Comparison of ENCODE assay signal across 14 mouse cellular contexts in genomic region chrX:37908581-37908980, GRCm38 (mm10). TPM values are rescaled to one million over a fixed set of nuclear protein-coding genes. Genes with fewer than 3 reads are reported as not detected.
DNase-seq lines count a peak whose midpoint lies in the region; TF ChIP-seq lines count a peak whose summit lies in the region.
"Had no signal": no experiment of that assay in that cellular context is flagged by ENCODE, and none has a peak within 500 bp of the region (broad histone marks: within the 10 kb centered on the region; RNA-seq: fewer than 3 reads in every experiment).

No protein-coding gene starts in this region.

- in situ Hi-C loops in CH12.LX (cut with MboI; ENCODE audit: low pct_ligation_motif_present, low pct_unique_long_range_greater_than_20kb, low sequenced_read_pairs): loop anchor here (10.0 kb wide), 1 partner anchor 76 kb away; no protein-coding TSS in a partner anchor

- TF ChIP-seq EP300 in CH12.LX (IDR thresholded peaks at IDR 0.05; ENCODE audit: low read length): no peak

- H3K4me2 ChIP-seq in CH12.LX (ENCODE audit: insufficient read depth, low read depth, poor library complexity, severe bottlenecking): no peak overlapping the region
- H3K4me2 ChIP-seq: limb, embryonic 13.5 days had no signal

- 56% methylated on average over 7 of the region's 7 CpGs for WGBS in forebrain, embryonic 10.5 days

- peak; percentile 54 for TF ChIP-seq CTCF in layer of hippocampus, adult 2 months (conservative IDR thresholded peaks at IDR 0.05)
- TF ChIP-seq CTCF in CH12.LX (conservative IDR thresholded peaks at IDR 0.05 in 1 of 2, IDR thresholded peaks at IDR 0.05 in 1 of 2; ENCODE audit: low read depth in 2 of 2, low read length in 2 of 2): peak; percentile 8 to 64; a peak in 2 of 4 replicates

- no peaks in the 10 kb centered on the region for H3K27me3 ChIP-seq in CH12.LX (replicated peaks)
- H3K27me3 ChIP-seq in forebrain, embryonic 10.5 days (ENCODE audit: poor library complexity, severe bottlenecking): no peaks in the 10 kb centered on the region
- H3K27me3 ChIP-seq: limb, embryonic 13.5 days had no signal

- H3K9ac ChIP-seq in CH12.LX (ENCODE audit: insufficient read depth, low read depth): no peak overlapping the region
- H3K9ac ChIP-seq: limb, embryonic 13.5 days had no signal

- TF ChIP-seq RAD21 in CH12.LX (IDR thresholded peaks at IDR 0.05; ENCODE audit: low read depth, low read length): peak; percentile 5

- dilution Hi-C loops in CH12.LX (cut with MboI; ENCODE audit: extremely low pct_ligation_motif_present, extremely low pct_unique_long_range_greater_than_20kb, low sequenced_read_pairs): no loop called here

- no peak overlapping the region for H3K4me3 ChIP-seq in layer of hippocampus, adult 2 months
- H3K4me3 ChIP-seq in CH12.LX (replicated peaks in 1 of 3; ENCODE audit: low read depth in 2 of 3, low read length in 2 of 3, poor library complexity in 1 of 3): no peak overlapping the region
- no peak overlapping the region for H3K4me3 ChIP-seq in forebrain, embryonic 10.5 days
- H3K4me3 ChIP-seq: limb, embryonic 13.5 days had no signal

- peak; percentile 2 to 11 for DNase-seq in cerebellum, postnatal 10 days
- no peak for DNase-seq in cerebellum, adult 9-10 months
- no peak for DNase-seq in layer of hippocampus, adult 2 months (ENCODE audit: low spot score in 2 of 2)
- no peak for DNase-seq in layer of hippocampus, adult 9-10 months (ENCODE audit: low spot score)
- DNase-seq in CH12.LX (ENCODE audit: extremely low read depth): peak; percentile 12
- peak; percentile 5 for DNase-seq in embryo, embryonic 9.5 days (ENCODE audit: extremely low spot score)
- DNase-seq in urinary bladder, adult 18-20 months (ENCODE audit: low spot score in 2 of 2): no peak
- no peak for DNase-seq in forebrain, embryonic 10.5 days (ENCODE audit: extremely low spot score, low spot score)
- DNase-seq: cerebellum, adult 2 months; gastrocnemius, postnatal 10 days had no signal

- no peak for TF ChIP-seq POLR2A in CH12.LX (IDR thresholded peaks at IDR 0.05; ENCODE audit: low read depth, low read length)

- H3K9me3 ChIP-seq in CH12.LX (replicated peaks; ENCODE audit: low read length): no peaks in the 10 kb centered on the region
- no peaks in the 10 kb centered on the region for H3K9me3 ChIP-seq in forebrain, embryonic 10.5 days
- H3K9me3 ChIP-seq: limb, embryonic 13.5 days had no signal

- H3K36me3 ChIP-seq in CH12.LX (replicated peaks in 1 of 2; ENCODE audit: control insufficient read depth in 1 of 2, insufficient read depth in 1 of 2, low read length in 1 of 2): no peaks in the 10 kb centered on the region
- no peaks in the 10 kb centered on the region for H3K36me3 ChIP-seq in forebrain, embryonic 10.5 days (replicated peaks)
- H3K36me3 ChIP-seq: limb, embryonic 13.5 days had no signal

- no peak overlapping the region for H3K27ac ChIP-seq in layer of hippocampus, adult 2 months
- H3K27ac ChIP-seq in CH12.LX (ENCODE audit: insufficient read depth, low read depth): no peak overlapping the region
- H3K27ac ChIP-seq in forebrain, embryonic 10.5 days: no peak overlapping the region
- H3K27ac ChIP-seq: limb, embryonic 13.5 days had no signal

- no peaks in the 10 kb centered on the region for H3K79me2 ChIP-seq in CH12.LX (replicated peaks; ENCODE audit: control insufficient read depth, extremely low read depth, insufficient read depth, poor library complexity, severe bottlenecking)

- no peaks in the 10 kb centered on the region for H3K4me1 ChIP-seq in CH12.LX (ENCODE audit: control insufficient read depth in 1 of 2, insufficient read depth in 2 of 2)
- H3K4me1 ChIP-seq in forebrain, embryonic 10.5 days: no peaks in the 10 kb centered on the region
- H3K4me1 ChIP-seq: limb, embryonic 13.5 days had no signal

TF ChIP-seq in CH12.LX, 34 proteins besides CTCF, POLR2A, EP300 and RAD21:
- peak; percentile 22; the same call in 1 of the 2 replicates for TF ChIP-seq SMC3 (IDR thresholded peaks at IDR 0.05; ENCODE audit: low read depth, low read length)
- no peak for TF ChIP-seq ZNF384 (IDR thresholded peaks at IDR 0.05; ENCODE audit: low read depth, low read length)

RNA-seq across cellular contexts. Expression of gene Rhox9, which starts 7.0 kb away (rescaled TPM):
- not detected for total RNA-seq in layer of hippocampus, adult 2 months (2021)
- total RNA-seq in CH12.LX (2012; rRNA removed): not detected in 2 replicates
- total RNA-seq in CH12.LX (2014; rRNA removed): not detected in 2 replicates
- polyA plus RNA-seq in CH12.LX (2012; ENCODE audit: insufficient read length, low read depth): not detected in 2 replicates
- polyA plus RNA-seq in forebrain, embryonic 10.5 days (2016; fragmentation: Nextera tagmentation; extraction: Ambion mirVana): not detected in 2 replicates
- total RNA-seq: gastrocnemius, postnatal 10 days; heart, postnatal 10 days had no signal
- polyA plus RNA-seq: activated CD4-positive, CD25-positive, alpha-beta regulatory T cell, adult 4 months; cerebellum, adult 2 months; limb, embryonic 13.5 days; lung, postnatal 0 days had no signal

RNA-seq across cellular contexts. Expression of gene Rhox7b, which starts 11.5 kb away (rescaled TPM):
- not detected for total RNA-seq in layer of hippocampus, adult 2 months (2021)
- not detected in 2 replicates for total RNA-seq in CH12.LX (2012; rRNA removed)
- total RNA-seq in CH12.LX (2014; rRNA removed): not detected in 2 replicates
- polyA plus RNA-seq in CH12.LX (2012; ENCODE audit: insufficient read length, low read depth): not detected in 2 replicates
- not detected in 2 replicates for polyA plus RNA-seq in forebrain, embryonic 10.5 days (2016; fragmentation: Nextera tagmentation; extraction: Ambion mirVana)
- total RNA-seq: gastrocnemius, postnatal 10 days; heart, postnatal 10 days had no signal
- polyA plus RNA-seq: activated CD4-positive, CD25-positive, alpha-beta regulatory T cell, adult 4 months; cerebellum, adult 2 months; limb, embryonic 13.5 days; lung, postnatal 0 days had no signal

RNA-seq across cellular contexts. Expression of gene Rhox8, which starts 29.8 kb away (rescaled TPM):
- not detected for total RNA-seq in layer of hippocampus, adult 2 months (2021)
- total RNA-seq in CH12.LX (2012; rRNA removed) (not detected in 2 replicates), CH12.LX (2014; rRNA removed) (not detected in 2 replicates)
- polyA plus RNA-seq in CH12.LX (2012; ENCODE audit: insufficient read length, low read depth): 0.31 TPM in 1 of 2 replicates, not detected in the other
- not detected in 2 replicates for polyA plus RNA-seq in forebrain, embryonic 10.5 days (2016; fragmentation: Nextera tagmentation; extraction: Ambion mirVana)
- total RNA-seq: gastrocnemius, postnatal 10 days; heart, postnatal 10 days had no signal
- polyA plus RNA-seq: cerebellum, adult 2 months; limb, embryonic 13.5 days; lung, postnatal 0 days had no signal

Comparison
In these comparisons a context has a peak if more than half of its experiments do, and no peak if none do; other contexts are left out.
1. DNase-seq: peak in cerebellum, postnatal 10 days (2 of 2), CH12.LX (single experiment) and embryo, embryonic 9.5 days (single experiment); none in cerebellum, adult 9-10 months (single experiment), layer of hippocampus, adult 2 months (0 of 2), layer of hippocampus, adult 9-10 months (single experiment), urinary bladder, adult 18-20 months (0 of 2) and forebrain, embryonic 10.5 days (single experiment).